Mouse (Mus musculus) ES-Bruce4 (cell line): ENCODE data around the gene Iqcf5. TPM values are rescaled to one million over a fixed set of nuclear protein-coding genes. Genes with fewer than 3 reads are reported as not detected.
"Not testable (repeated sequence)": the region's sequence is repeated elsewhere in the genome, so short reads cannot be mapped to it uniquely, and the experiment has no call there.

Source experiments
- H3K27ac ChIP-seq: 2 replicates; pipeline ENCODE4 v1.5.1; 2012; ENCODE audit warnings: low read length, inconsistent platforms; ENCODE audit not compliant: insufficient read depth
- H3K27me3 ChIP-seq: 2 replicates; pipeline ENCODE4 v1.6.1; 2012; ENCODE audit warnings: mild to moderate bottlenecking, low read length, inconsistent platforms; ENCODE audit not compliant: control insufficient read depth, poor library complexity, insufficient read depth, severe bottlenecking
- H3K36me3 ChIP-seq: 2 replicates; pipeline ENCODE4 v1.6.1; 2012; ENCODE audit warnings: inconsistent platforms, mild to moderate bottlenecking, low read length, moderate library complexity; ENCODE audit not compliant: control insufficient read depth, poor library complexity, insufficient read depth, severe bottlenecking
- H3K4me1 ChIP-seq: one replicate; pipeline ENCODE4 v1.8.1; 2011; ENCODE audit warnings: low read length; ENCODE audit not compliant: control insufficient read depth, insufficient read depth
- H3K4me3 ChIP-seq: 2 replicates; pipeline ENCODE4 v1.5.1; 2011; ENCODE audit warnings: low read depth, mild to moderate bottlenecking, low read length
- H3K9ac ChIP-seq: 2 replicates; pipeline ENCODE4 v1.6.1; 2012; ENCODE audit warnings: low read depth, mild to moderate bottlenecking, inconsistent platforms; ENCODE audit not compliant: poor library complexity, severe bottlenecking
- H3K9me3 ChIP-seq: replicated peaks from 2 replicates; pipeline ENCODE4 v1.6.1; 2012; ENCODE audit warnings: mild to moderate bottlenecking, low read length, inconsistent platforms; ENCODE audit not compliant: control insufficient read depth, poor library complexity, insufficient read depth, severe bottlenecking
- CTCF ChIP-seq: IDR thresholded peaks from one replicate; pipeline ENCODE4 v1.8.1; 2011; ENCODE audit warnings: low read depth, low read length
- EP300 ChIP-seq: IDR thresholded peaks from 2 replicates; pipeline ENCODE4 v1.6.1; 2011; ENCODE audit warnings: low read depth, low read length; ENCODE audit not compliant: insufficient read depth
- POLR2A ChIP-seq: IDR thresholded peaks from one replicate; pipeline ENCODE4 v1.8.1; 2011; ENCODE audit warnings: low read length; ENCODE audit not compliant: insufficient read depth
- polyA plus RNA-seq: library from polyadenylated mRNA; stranded (reverse); fragments of >200 nt; gene quantifications from 2 replicates; pipeline ENCODE4 v1.2.4, GENCODE M21; 2011; ENCODE audit warnings: low read depth; ENCODE audit not compliant: missing spikeins, insufficient read depth, insufficient read length

Iqcf5 gene
- polyA plus RNA-seq, 1 experiment: not detected

DNA sequence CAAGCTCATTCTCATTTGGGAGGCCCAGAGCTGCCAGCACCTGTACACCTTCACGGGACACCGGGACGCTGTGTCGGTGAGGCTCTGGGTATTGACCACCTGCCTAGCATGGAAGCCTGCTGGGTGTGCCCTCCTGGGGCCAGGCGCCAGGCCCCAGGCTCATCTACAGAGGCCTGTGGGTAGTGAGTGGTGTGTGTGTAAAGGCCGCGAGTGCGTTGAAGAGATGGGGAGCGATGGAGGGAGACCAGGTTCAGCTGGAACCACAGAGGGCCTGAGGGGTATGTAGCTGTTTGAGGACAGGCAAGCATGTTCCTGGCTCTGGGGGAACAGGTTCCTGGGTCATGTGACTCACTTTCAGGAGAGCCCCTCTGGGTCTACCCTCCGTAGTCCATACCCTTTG, 31.2 kb upstream of the Iqcf5 start:
- Histone ChIP-seq H3K36me3 (peaks cover 8% of the 10 kb centered on the region), H3K27ac (no peak overlapping the region), H3K27me3 (no peaks in the 10 kb centered on the region), H3K4me1 (peaks cover 3% of the 10 kb centered on the region), H3K4me3 (no peak overlapping the region), H3K9me3 (no peaks in the 10 kb centered on the region), H3K9ac (no peak overlapping the region)
- TF ChIP-seq POLR2A (no peak), CTCF (no peak), EP300 (no peak)

- H3K36me3 ChIP-seq: peaks cover 8% of the 10 kb centered on the region
- TF ChIP-seq POLR2A: no peak
- no peak for TF ChIP-seq EP300
- TF ChIP-seq CTCF: no peak
- H3K27ac ChIP-seq: no peak overlapping the region
- H3K9ac ChIP-seq: no peak overlapping the region
- H3K4me1 ChIP-seq: peaks cover 3% of the 10 kb centered on the region
- no peaks in the 10 kb centered on the region for H3K9me3 ChIP-seq
- H3K4me3 ChIP-seq: no peak overlapping the region
- H3K27me3 ChIP-seq: no peaks in the 10 kb centered on the region
Observed at GRCm38 (mm10) chr9:106483606-106484005, 30.8 kb upstream of the Iqcf5 start.

- H3K9ac ChIP-seq: no peak overlapping the region
- H3K27ac ChIP-seq: no peak overlapping the region
- H3K4me1 ChIP-seq: peaks cover 3% of the 10 kb centered on the region
- H3K27me3 ChIP-seq: no peaks in the 10 kb centered on the region
- TF ChIP-seq CTCF (no peak), POLR2A (no peak), EP300 (no peak)
- no peaks in the 10 kb centered on the region for H3K9me3 ChIP-seq
- no peak overlapping the region for H3K4me3 ChIP-seq
- H3K36me3 ChIP-seq: peaks cover 8% of the 10 kb centered on the region
Observed at GRCm38 (mm10) chr9:106485076-106485475, 29.3 kb upstream of the Iqcf5 start.

- not testable (repeated sequence) for H3K9ac ChIP-seq, H3K9me3 ChIP-seq, H3K27ac ChIP-seq, H3K4me1 ChIP-seq, H3K27me3 ChIP-seq, H3K36me3 ChIP-seq, H3K4me3 ChIP-seq
Observed at GRCm38 (mm10) chr9:106487602-106488001, 26.8 kb upstream of the Iqcf5 start.

DNA sequence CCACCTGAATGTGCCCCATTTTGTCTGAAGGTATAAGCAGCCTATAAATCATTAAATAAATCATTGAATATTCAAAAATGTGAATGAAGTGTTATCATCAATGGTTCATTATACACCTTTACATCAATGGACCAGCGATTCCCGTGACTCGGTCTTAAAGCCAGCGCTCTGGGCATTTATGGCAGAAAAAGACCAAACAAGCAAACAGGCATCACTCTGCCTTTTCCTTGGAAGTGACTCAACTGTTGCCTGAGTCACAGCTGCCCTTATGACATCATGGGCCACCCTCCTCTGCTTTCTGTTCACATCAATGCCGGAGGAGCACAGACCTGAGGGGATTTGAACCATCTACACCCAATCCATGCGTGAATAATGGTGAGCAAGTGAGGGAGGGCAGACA, 14.7 kb upstream of the Iqcf5 start, which contains the start of gene Iqcf1:
Gene Iqcf1 (plus strand): TSS at position 301 of the 400 bp plus-strand sequence.
- Histone ChIP-seq H3K9me3 (no peaks in the 10 kb centered on the region), H3K36me3 (no peaks in the 10 kb centered on the region), H3K4me3 (no peak within 1 kb of the TSS), H3K9ac (no peak within 1 kb of the TSS), H3K4me1 (no peaks in the 10 kb centered on the region), H3K27me3 (no peaks in the 10 kb centered on the region), H3K27ac (no peak within 1 kb of the TSS)
- no peak for TF ChIP-seq POLR2A
- TF ChIP-seq CTCF: no peak
- no peak for TF ChIP-seq EP300

- TF ChIP-seq EP300 (no peak), CTCF (no peak), POLR2A (no peak)
- Histone ChIP-seq H3K27ac (no peak overlapping the region), H3K4me1 (no peaks in the 10 kb centered on the region), H3K9ac (no peak overlapping the region), H3K36me3 (no peaks in the 10 kb centered on the region), H3K4me3 (peak overlapping the region; percentile 26), H3K9me3 (no peaks in the 10 kb centered on the region), H3K27me3 (no peaks in the 10 kb centered on the region)
Observed at GRCm38 (mm10) chr9:106501846-106502245, 12.5 kb upstream of the Iqcf5 start.

GRCm38 (mm10) chr9:106504246-106504645, 10.1 kb upstream of the Iqcf5 start:
- no peaks in the 10 kb centered on the region for H3K27me3 ChIP-seq
- no peak overlapping the region for H3K4me3 ChIP-seq
- no peak overlapping the region for H3K27ac ChIP-seq
- TF ChIP-seq EP300: no peak
- no peaks in the 10 kb centered on the region for H3K4me1 ChIP-seq
- no peaks in the 10 kb centered on the region for H3K36me3 ChIP-seq
- H3K9ac ChIP-seq: no peak overlapping the region
- H3K9me3 ChIP-seq: no peaks in the 10 kb centered on the region
